Mouse (Mus musculus): ENCODE measurements around the gene Pid1.
"Not testable (repeated sequence)": the region's sequence is repeated elsewhere in the genome, so short reads cannot be mapped to it uniquely, and the experiment has no call there.

Pid1 gene

GRCm38 (mm10) chr1:84271712-84272200, 92.2 kb downstream of the Pid1 start:
- DNase-seq (ENCODE audit: low spot score): no peak

GRCm38 (mm10) chr1:84257656-84258055, 106.3 kb downstream of the Pid1 start:
- no peak for DNase-seq (ENCODE audit: low spot score)

- no peak for DNase-seq (ENCODE audit: low spot score)
These were observed 109.6 kb downstream of the Pid1 start for GRCm38 (mm10) chr1:84254361-84254760.

GRCm38 (mm10) chr1:84253838-84254237, 110.1 kb downstream of the Pid1 start:
- DNase-seq (ENCODE audit: low spot score): no peak

- no peak for DNase-seq (ENCODE audit: low spot score)
These were observed 112.8 kb downstream of the Pid1 start for GRCm38 (mm10) chr1:84251205-84251604.

- no peak for DNase-seq (ENCODE audit: low spot score)
These were observed 113.2 kb downstream of the Pid1 start for GRCm38 (mm10) chr1:84250770-84251169.

- DNase-seq (ENCODE audit: low spot score): no peak
These were observed 114.1 kb downstream of the Pid1 start for GRCm38 (mm10) chr1:84249772-84250338.

- peak; percentile 47 for DNase-seq (ENCODE audit: low spot score)
These were observed 116.9 kb downstream of the Pid1 start for GRCm38 (mm10) chr1:84247111-84247510.

GRCm38 (mm10) chr1:84241192-84241828, 122.7 kb downstream of the Pid1 start:
- DNase-seq (ENCODE audit: low spot score): no peak

- no peak for DNase-seq (ENCODE audit: low spot score)
These were observed 123.8 kb downstream of the Pid1 start for GRCm38 (mm10) chr1:84240203-84240602.

GRCm38 (mm10) chr1:84230431-84230830, 133.5 kb downstream of the Pid1 start:
- DNase-seq (ENCODE audit: low spot score): no peak

GRCm38 (mm10) chr1:84225626-84226025, 138.4 kb downstream of the Pid1 start:
- peak; percentile 60 for DNase-seq (ENCODE audit: low spot score)

- no peak for DNase-seq (ENCODE audit: low spot score)
These were observed 141.9 kb downstream of the Pid1 start for GRCm38 (mm10) chr1:84222051-84222450.

GRCm38 (mm10) chr1:84218605-84219004, 145.4 kb downstream of the Pid1 start:
- no peak for DNase-seq (ENCODE audit: low spot score)

GRCm38 (mm10) chr1:84217777-84218176, 146.2 kb downstream of the Pid1 start:
- DNase-seq (ENCODE audit: low spot score): no peak

- DNase-seq (ENCODE audit: low spot score): no peak
These were observed 152.5 kb downstream of the Pid1 start for GRCm38 (mm10) chr1:84211507-84211906.

- not testable (repeated sequence) for DNase-seq (ENCODE audit: low spot score)
These were observed 158.2 kb downstream of the Pid1 start for GRCm38 (mm10) chr1:84205746-84206145.

GRCm38 (mm10) chr1:84203494-84203893, 160.5 kb downstream of the Pid1 start:
- DNase-seq (ENCODE audit: low spot score): no peak

GRCm38 (mm10) chr1:84199890-84200289, 164.1 kb downstream of the Pid1 start:
- DNase-seq (ENCODE audit: low spot score): no peak

- DNase-seq (ENCODE audit: low spot score): no peak
These were observed 165.1 kb downstream of the Pid1 start for GRCm38 (mm10) chr1:84198887-84199286.

GRCm38 (mm10) chr1:84192167-84192566, 171.8 kb downstream of the Pid1 start:
- DNase-seq (ENCODE audit: low spot score): no peak

- DNase-seq (ENCODE audit: low spot score): no peak
These were observed 174.5 kb downstream of the Pid1 start for GRCm38 (mm10) chr1:84189446-84189845.

GRCm38 (mm10) chr1:84186756-84187437, 177.1 kb downstream of the Pid1 start:
- DNase-seq (ENCODE audit: low spot score): no peak
